Mouse (Mus musculus) kidney, postnatal 0 days (tissue): Measurements from ENCODE around the gene Ifnb1. TPM values are rescaled to one million over a fixed set of nuclear protein-coding genes. Genes with fewer than 3 reads are reported as not detected.
A peak's percentile ranks its signal among the peaks of the same experiment; 100 is the strongest.

Source experiments
- ATAC-seq: fragments of 200-750 bp; cut with Nextera tagmentation; replicated peaks from 2 replicates; pipeline ENCODE4 v1.8.0; 2017; ENCODE audit warnings: low read depth, moderate number of reproducible peaks, moderate TSS enrichment, moderate library complexity; ENCODE audit not compliant: low FRiP score
- DNase-seq: peaks from one replicate; pipeline ENCODE4 v3.0.0-alpha.2; 2016; ENCODE audit warnings: low spot score
- H3K27ac ChIP-seq: fragments of 300-500 bp; sonication (generic); 2 replicates; pipeline ENCODE4 v1.5.1; 2014; ENCODE audit warnings: mild to moderate bottlenecking
- H3K27me3 ChIP-seq: fragments of 300-500 bp; sonication (generic); 2 replicates; pipeline ENCODE4 v1.6.1; 2014; ENCODE audit warnings: low read length, mixed read lengths; ENCODE audit not compliant: insufficient read depth
- H3K36me3 ChIP-seq: fragments of 300-500 bp; sonication (generic); 2 replicates; pipeline ENCODE4 v1.6.1; 2014; ENCODE audit warnings: low read length, mixed read lengths; ENCODE audit not compliant: insufficient read depth
- H3K4me1 ChIP-seq: fragments of 300-500 bp; sonication (generic); replicated peaks from 2 replicates; pipeline ENCODE4 v1.6.1; 2014; ENCODE audit warnings: antibody characterized with exemption, low read length, mixed read lengths; ENCODE audit not compliant: insufficient read depth
- H3K4me2 ChIP-seq: fragments of 300-500 bp; sonication (generic); 2 replicates; pipeline ENCODE4 v1.6.1; 2014; ENCODE audit warnings: mild to moderate bottlenecking, low read length, moderate library complexity, mixed read lengths
- H3K4me3 ChIP-seq: fragments of 300-500 bp; sonication (generic); replicated peaks from 2 replicates; pipeline ENCODE4 v1.5.1; 2014; ENCODE audit warnings: low read depth, low read length
- H3K9ac ChIP-seq: fragments of 300-500 bp; sonication (generic); 2 replicates; pipeline ENCODE4 v1.6.1; 2014; ENCODE audit warnings: low read depth, low read length
- H3K9me3 ChIP-seq: fragments of 300-500 bp; sonication (generic); replicated peaks from 2 replicates; pipeline ENCODE4 v1.6.1; 2016; ENCODE audit warnings: low read length, inconsistent platforms, mixed read lengths
- CTCF ChIP-seq: IDR thresholded peaks from 2 replicates; pipeline ENCODE4 v1.5.1; 2016; ENCODE audit warnings: antibody characterized with exemption, low read depth, mild to moderate bottlenecking, moderate library complexity
- WGBS: fragments of 180-500 bp; shearing (Covaris S2); extraction: QIAGEN DNeasy Blood & Tissue Kit; methylation state at CpG from one replicate; pipeline ENCODE4 v1.1.7; 2014; 5-methylcytosine and 5-hydroxymethylcytosine counted together
- polyA plus RNA-seq: library from polyadenylated mRNA; unstranded; fragments of >200 nt; fragmentation: Nextera tagmentation; extraction: Ambion mirVana; gene quantifications from 2 replicates; pipeline ENCODE4 v1.2.1, GENCODE M21; 2015

Ifnb1 gene
- polyA plus RNA-seq, 1 experiment from 2014 or later = not detected

DNA sequence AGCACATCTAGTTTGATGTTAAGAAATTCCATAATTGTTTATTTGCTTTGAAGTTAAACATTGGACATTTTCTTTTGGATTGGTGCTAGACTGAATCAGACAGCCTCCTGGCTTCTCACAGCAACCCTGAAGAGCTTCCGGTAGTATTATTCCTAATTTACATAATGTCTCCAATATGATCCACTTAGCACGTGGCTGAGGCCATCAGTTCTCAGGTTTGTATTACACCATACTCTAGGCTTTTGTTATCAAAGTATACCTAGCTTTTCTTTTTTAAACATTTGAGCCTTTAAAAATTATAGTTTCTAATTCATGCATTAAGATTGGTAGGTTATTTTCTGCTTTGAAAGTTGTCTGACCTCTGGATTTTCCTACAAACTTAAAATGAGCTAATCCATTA lies 7.3 kb downstream of the Ifnb1 start:
- Histone ChIP-seq H3K9ac (no peak overlapping the region), H3K4me1 (no peaks in the 10 kb centered on the region), H3K27ac (0 out of 2 replicates have a peak overlapping the region, but pooled peaks have one; percentile 42), H3K4me2 (no peak overlapping the region; the same call in 1 of the 2 replicates), H3K4me3 (no peak overlapping the region), H3K9me3 (no peaks in the 10 kb centered on the region), H3K36me3 (no peaks in the 10 kb centered on the region), H3K27me3 (no peaks in the 10 kb centered on the region)
- no peak for TF ChIP-seq CTCF
- ATAC-seq = no peak
- DNase-seq = no peak
- WGBS = 43% methylated on average over 2 of the region's 2 CpGs

DNA sequence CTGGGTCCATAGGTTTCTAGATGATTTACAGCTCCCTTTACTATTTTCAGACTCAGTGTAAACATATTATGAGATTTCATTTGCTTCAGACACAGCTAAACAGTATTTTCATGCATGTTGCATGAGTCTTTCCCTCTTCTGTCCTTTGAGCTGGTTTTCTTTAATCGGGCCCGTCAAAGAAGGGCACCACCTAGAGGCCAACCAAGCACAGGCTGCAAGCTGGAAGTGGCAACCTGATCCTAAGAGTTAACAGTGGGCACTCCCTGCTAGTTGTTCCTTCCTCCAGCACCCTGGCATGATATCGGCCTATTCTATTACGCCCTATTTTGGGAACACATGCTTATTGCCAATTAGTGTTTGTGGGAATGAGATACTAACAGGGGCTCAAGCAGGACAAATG lies 8.2 kb downstream of the Ifnb1 start:
- WGBS = 45% methylated on average over 4 of the region's 4 CpGs
- no peak; the same call in 1 of the 2 replicates for ATAC-seq

DNA sequence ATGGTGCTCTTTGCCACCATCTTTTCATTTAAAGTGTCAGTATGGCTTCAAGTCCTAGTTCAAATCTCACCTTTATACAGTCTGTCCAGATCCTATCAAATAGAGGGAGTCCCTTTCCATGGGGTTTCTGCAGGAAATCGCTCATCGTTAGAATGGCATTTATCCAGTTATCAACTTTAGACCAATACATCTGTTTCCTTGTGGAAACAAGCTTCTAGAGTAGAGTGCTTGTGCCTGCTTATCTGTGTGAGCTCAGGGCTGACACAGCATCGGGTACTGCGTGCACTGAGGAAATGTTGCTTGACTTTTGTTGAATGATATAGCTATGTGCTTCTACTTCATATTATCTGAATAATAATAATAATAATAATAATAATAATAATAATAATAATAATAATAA lies 8.8 kb downstream of the Ifnb1 start:
- H3K27me3 ChIP-seq = no peaks in the 10 kb centered on the region
- no peak overlapping the region for H3K4me2 ChIP-seq
- ATAC-seq = no peak
- no peak overlapping the region for H3K4me3 ChIP-seq
- TF ChIP-seq CTCF = no peak
- no peak overlapping the region for H3K9ac ChIP-seq
- no peak for DNase-seq
- H3K9me3 ChIP-seq = no peaks in the 10 kb centered on the region
- H3K36me3 ChIP-seq = no peaks in the 10 kb centered on the region
- H3K27ac ChIP-seq = no peak overlapping the region
- H3K4me1 ChIP-seq = no peaks in the 10 kb centered on the region
- 88% methylated on average over 4 of the region's 4 CpGs for WGBS

More for the DNA sequence above, 8.2 kb downstream of the Ifnb1 start:
- Histone ChIP-seq H3K36me3 (no peaks in the 10 kb centered on the region), H3K27ac (no peak overlapping the region), H3K4me2 (no peak overlapping the region), H3K9me3 (no peaks in the 10 kb centered on the region), H3K9ac (no peak overlapping the region), H3K4me3 (no peak overlapping the region), H3K4me1 (no peaks in the 10 kb centered on the region), H3K27me3 (no peaks in the 10 kb centered on the region)
- peak; percentile 81 for DNase-seq
- peak; percentile 83 for TF ChIP-seq CTCF

DNA sequence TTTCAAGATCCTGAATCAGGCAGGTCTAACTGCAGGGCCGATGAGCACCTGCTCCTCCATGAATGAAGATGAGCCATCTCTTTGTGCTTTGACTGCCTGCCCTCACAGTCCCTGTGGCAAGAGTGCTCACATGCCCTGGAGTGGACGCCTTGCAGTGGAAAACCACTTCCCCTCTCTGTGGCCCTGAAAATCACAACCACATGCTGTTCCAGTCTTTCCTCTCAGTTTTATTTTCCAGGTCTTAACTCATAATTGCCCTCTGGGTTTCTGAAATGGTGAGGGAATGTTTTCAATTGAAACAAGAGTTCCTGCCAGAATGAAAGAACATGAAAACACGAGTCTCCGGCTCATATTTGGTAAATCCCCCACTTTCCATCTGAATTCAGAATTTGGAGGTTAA lies 18.8 kb downstream of the Ifnb1 start:
- no peak overlapping the region for H3K4me3 ChIP-seq
- 71% methylated on average over 4 of the region's 4 CpGs for whole genome bisulfite sequencing
- no peaks in the 10 kb centered on the region for H3K27me3 ChIP-seq
- H3K27ac ChIP-seq = no peak overlapping the region
- TF ChIP-seq CTCF = no peak
- H3K9me3 ChIP-seq = no peaks in the 10 kb centered on the region
- DNase-seq (no peak), ATAC-seq (no peak)
- H3K9ac ChIP-seq = no peak overlapping the region
- no peak overlapping the region for H3K4me2 ChIP-seq
- H3K4me1 ChIP-seq = no peaks in the 10 kb centered on the region
- no peaks in the 10 kb centered on the region for H3K36me3 ChIP-seq

DNA sequence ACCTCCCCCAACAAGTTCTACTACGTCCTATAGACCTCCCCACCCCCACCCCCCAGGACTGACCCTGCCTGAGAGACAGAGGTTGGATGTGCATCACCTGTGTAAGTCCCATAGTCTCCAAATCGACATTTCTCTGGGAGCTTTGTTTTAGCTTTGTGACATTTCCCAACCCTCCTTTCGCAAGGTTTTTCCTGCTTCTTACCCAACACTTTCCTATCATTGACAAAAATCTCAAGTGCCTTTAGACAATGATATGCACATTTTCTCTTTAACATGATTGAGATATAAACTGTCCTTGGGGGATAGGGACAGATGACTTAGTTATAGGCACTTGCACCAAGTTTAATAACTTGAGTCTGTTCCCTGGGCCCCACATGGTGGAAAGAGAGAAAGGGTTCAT lies 21.3 kb downstream of the Ifnb1 start:
- Histone ChIP-seq H3K4me1 (no peaks in the 10 kb centered on the region), H3K4me3 (no peak overlapping the region), H3K36me3 (no peaks in the 10 kb centered on the region), H3K4me2 (no peak overlapping the region), H3K9ac (no peak overlapping the region), H3K9me3 (no peaks in the 10 kb centered on the region), H3K27me3 (no peaks in the 10 kb centered on the region), H3K27ac (no peak overlapping the region)
- no peak for TF ChIP-seq CTCF
- ATAC-seq (no peak), DNase-seq (no peak)
- WGBS = 78% methylated on average over 3 of the region's 3 CpGs

DNA sequence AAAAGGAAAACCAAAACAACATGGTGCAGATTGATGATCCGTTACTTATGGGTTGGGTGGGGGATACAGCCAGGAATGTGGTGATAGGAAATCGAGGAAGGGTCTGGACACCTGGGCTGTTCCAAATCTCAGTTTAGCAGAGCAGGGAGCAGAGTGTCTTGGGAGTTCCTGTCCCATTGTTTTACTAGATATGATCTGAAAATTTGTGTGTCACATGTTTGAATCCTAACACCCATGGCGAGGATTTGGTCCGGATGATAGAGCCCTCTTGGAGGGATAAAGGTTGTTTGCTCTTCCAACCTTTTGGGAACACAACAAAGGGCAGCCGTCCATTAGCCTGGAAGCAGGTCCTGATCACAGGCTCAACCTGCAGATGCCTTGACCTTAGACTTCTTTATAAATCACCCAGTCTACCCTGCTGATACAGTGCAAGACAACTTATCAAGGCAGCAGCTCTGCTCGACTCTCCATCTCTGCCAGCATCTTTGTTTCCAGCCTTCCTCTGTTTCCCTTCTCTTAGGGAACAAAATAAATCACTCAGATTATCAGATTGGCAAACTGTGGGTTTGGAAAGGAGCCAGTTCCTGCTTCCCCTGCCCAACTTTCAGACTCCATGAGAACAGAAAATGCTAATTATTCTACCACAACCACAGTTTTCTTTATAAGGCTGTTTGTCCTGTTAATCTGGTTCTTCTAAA lies 26.1 kb downstream of the Ifnb1 start:
- H3K4me3 ChIP-seq = no peak overlapping the region
- no peak for TF ChIP-seq CTCF
- no peaks in the 10 kb centered on the region for H3K36me3 ChIP-seq
- H3K27me3 ChIP-seq = no peaks in the 10 kb centered on the region
- H3K27ac ChIP-seq = 0 out of 2 replicates have a peak overlapping the region, but pooled peaks have one; percentile 8
- ATAC-seq = no peak; the same call in 1 of the 2 replicates
- no peaks in the 10 kb centered on the region for H3K9me3 ChIP-seq
- H3K4me2 ChIP-seq = no peak overlapping the region
- DNase-seq = peak; percentile 47
- WGBS = 49% methylated on average over 6 of the region's 6 CpGs
- H3K9ac ChIP-seq = no peak overlapping the region
- no peaks in the 10 kb centered on the region for H3K4me1 ChIP-seq

DNA sequence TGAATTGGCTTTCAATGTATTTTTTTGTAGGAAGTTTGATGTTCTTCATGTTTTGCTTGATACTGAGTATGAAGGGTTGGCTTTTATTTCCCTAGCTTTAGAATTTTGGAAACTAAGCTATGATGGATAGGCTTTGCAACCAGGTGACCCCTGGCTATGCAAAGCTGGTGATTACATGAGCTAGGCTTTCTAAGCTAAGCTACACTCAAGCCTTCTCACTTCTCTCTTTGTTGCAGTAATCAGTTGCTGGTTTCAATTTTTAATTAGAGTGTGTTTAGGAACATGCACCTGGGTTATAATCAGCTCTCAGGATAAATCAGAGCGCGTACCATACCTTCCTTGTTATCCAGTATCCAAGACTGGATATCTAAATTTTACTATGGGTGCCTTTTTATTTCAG lies 33.0 kb downstream of the Ifnb1 start:
- Histone ChIP-seq H3K27ac (no peak overlapping the region), H3K36me3 (no peaks in the 10 kb centered on the region), H3K9ac (no peak overlapping the region), H3K4me2 (no peak overlapping the region), H3K27me3 (no peaks in the 10 kb centered on the region), H3K9me3 (no peaks in the 10 kb centered on the region), H3K4me3 (no peak overlapping the region), H3K4me1 (no peaks in the 10 kb centered on the region)
- DNase-seq (no peak), ATAC-seq (no peak)
- no peak for TF ChIP-seq CTCF
- WGBS = 98% methylated on average over 2 of the region's 2 CpGs
